Mouse (Mus musculus) ES-Bruce4 (cell line): ENCODE measurements at regions not wholly inside any gene's neighbourhood (a gene's known extent, or its start where the extent isn't known, plus 50 kb on each side); places are given as distances from the start of the nearest gene placed in this dataset.

ENCODE experiments used
- H3K27ac ChIP-seq: 2 replicates; pipeline ENCODE4 v1.5.1; 2012; ENCODE audit warnings: low read length, inconsistent platforms; ENCODE audit not compliant: insufficient read depth
- H3K27me3 ChIP-seq: 2 replicates; pipeline ENCODE4 v1.6.1; 2012; ENCODE audit warnings: mild to moderate bottlenecking, low read length, inconsistent platforms; ENCODE audit not compliant: control insufficient read depth, poor library complexity, insufficient read depth, severe bottlenecking
- H3K36me3 ChIP-seq: 2 replicates; pipeline ENCODE4 v1.6.1; 2012; ENCODE audit warnings: inconsistent platforms, mild to moderate bottlenecking, low read length, moderate library complexity; ENCODE audit not compliant: control insufficient read depth, poor library complexity, insufficient read depth, severe bottlenecking
- H3K4me1 ChIP-seq: one replicate; pipeline ENCODE4 v1.8.1; 2011; ENCODE audit warnings: low read length; ENCODE audit not compliant: control insufficient read depth, insufficient read depth
- H3K4me3 ChIP-seq: 2 replicates; pipeline ENCODE4 v1.5.1; 2011; ENCODE audit warnings: low read depth, mild to moderate bottlenecking, low read length
- H3K9ac ChIP-seq: 2 replicates; pipeline ENCODE4 v1.6.1; 2012; ENCODE audit warnings: low read depth, mild to moderate bottlenecking, inconsistent platforms; ENCODE audit not compliant: poor library complexity, severe bottlenecking
- H3K9me3 ChIP-seq: replicated peaks from 2 replicates; pipeline ENCODE4 v1.6.1; 2012; ENCODE audit warnings: mild to moderate bottlenecking, low read length, inconsistent platforms; ENCODE audit not compliant: control insufficient read depth, poor library complexity, insufficient read depth, severe bottlenecking
- CTCF ChIP-seq: IDR thresholded peaks from one replicate; pipeline ENCODE4 v1.8.1; 2011; ENCODE audit warnings: low read depth, low read length
- EP300 ChIP-seq: IDR thresholded peaks from 2 replicates; pipeline ENCODE4 v1.6.1; 2011; ENCODE audit warnings: low read depth, low read length; ENCODE audit not compliant: insufficient read depth
- POLR2A ChIP-seq: IDR thresholded peaks from one replicate; pipeline ENCODE4 v1.8.1; 2011; ENCODE audit warnings: low read length; ENCODE audit not compliant: insufficient read depth

GRCm38 (mm10) chr9:14175041-14175881, 99.6 kb upstream of the Sesn3 start:
- Histone ChIP-seq H3K4me1 (peaks cover 15% of the 10 kb centered on the region), H3K9me3 (no peaks in the 10 kb centered on the region), H3K27ac (no peak overlapping the region), H3K27me3 (no peaks in the 10 kb centered on the region), H3K9ac (no peak overlapping the region), H3K4me3 (no peak overlapping the region), H3K36me3 (no peaks in the 10 kb centered on the region)
- no peak for TF ChIP-seq POLR2A
- no peak for TF ChIP-seq CTCF
- TF ChIP-seq EP300, result no peak

- Histone ChIP-seq H3K9me3 (no peaks in the 10 kb centered on the region), H3K4me1 (peaks cover 4% of the 10 kb centered on the region)
Observed at GRCm38 (mm10) chr9:14179777-14180176, 95.1 kb upstream of the Sesn3 start.

GRCm38 (mm10) chr9:14184261-14184660, 90.6 kb upstream of the Sesn3 start:
- no peaks in the 10 kb centered on the region for H3K27me3 ChIP-seq
- H3K9ac ChIP-seq, result no peak overlapping the region
- H3K4me3 ChIP-seq, result no peak overlapping the region
- no peaks in the 10 kb centered on the region for H3K4me1 ChIP-seq
- H3K27ac ChIP-seq, result no peak overlapping the region
- TF ChIP-seq CTCF, result no peak
- no peak for TF ChIP-seq EP300
- TF ChIP-seq POLR2A, result no peak
- no peaks in the 10 kb centered on the region for H3K9me3 ChIP-seq
- no peaks in the 10 kb centered on the region for H3K36me3 ChIP-seq

More at GRCm38 (mm10) chr9:14179777-14180176, 95.1 kb upstream of the Sesn3 start:
- no peak overlapping the region for H3K4me3 ChIP-seq
- no peaks in the 10 kb centered on the region for H3K27me3 ChIP-seq
- TF ChIP-seq CTCF, result no peak
- TF ChIP-seq EP300, result no peak
- no peak for TF ChIP-seq POLR2A
- no peak overlapping the region for H3K27ac ChIP-seq
- H3K9ac ChIP-seq, result no peak overlapping the region
- no peaks in the 10 kb centered on the region for H3K36me3 ChIP-seq

GRCm38 (mm10) chr9:14185681-14186080, 89.2 kb upstream of the Sesn3 start:
- Histone ChIP-seq H3K9me3 (no peaks in the 10 kb centered on the region), H3K27me3 (no peaks in the 10 kb centered on the region), H3K9ac (no peak overlapping the region), H3K4me3 (no peak overlapping the region), H3K4me1 (no peaks in the 10 kb centered on the region), H3K36me3 (no peaks in the 10 kb centered on the region), H3K27ac (no peak overlapping the region)
- TF ChIP-seq POLR2A (no peak), EP300 (no peak), CTCF (no peak)

- Histone ChIP-seq H3K9ac (no peak overlapping the region), H3K4me1 (no peaks in the 10 kb centered on the region), H3K36me3 (no peaks in the 10 kb centered on the region), H3K4me3 (no peak overlapping the region), H3K27me3 (no peaks in the 10 kb centered on the region), H3K27ac (no peak overlapping the region), H3K9me3 (no peaks in the 10 kb centered on the region)
- TF ChIP-seq CTCF (no peak), POLR2A (no peak), EP300 (no peak)
Observed at GRCm38 (mm10) chr9:14187753-14188152, 87.1 kb upstream of the Sesn3 start.

- H3K36me3 ChIP-seq, result no peaks in the 10 kb centered on the region
- TF ChIP-seq EP300 (no peak), POLR2A (no peak), CTCF (no peak)
- no peak overlapping the region for H3K27ac ChIP-seq
- no peak overlapping the region for H3K4me3 ChIP-seq
- no peak overlapping the region for H3K9ac ChIP-seq
- H3K27me3 ChIP-seq, result no peaks in the 10 kb centered on the region
- H3K4me1 ChIP-seq, result no peaks in the 10 kb centered on the region
- H3K9me3 ChIP-seq, result no peaks in the 10 kb centered on the region
Observed at GRCm38 (mm10) chr9:14188504-14188903, 86.4 kb upstream of the Sesn3 start.
